Mouse (Mus musculus): ENCODE measurements around the gene Dpy30. TPM values are rescaled to one million over a fixed set of nuclear protein-coding genes. Genes with fewer than 3 reads are reported as not detected.

The Dpy30 gene
- polyA plus RNA-seq, 1 experiment from 2014 or later: 195 TPM

DNA sequence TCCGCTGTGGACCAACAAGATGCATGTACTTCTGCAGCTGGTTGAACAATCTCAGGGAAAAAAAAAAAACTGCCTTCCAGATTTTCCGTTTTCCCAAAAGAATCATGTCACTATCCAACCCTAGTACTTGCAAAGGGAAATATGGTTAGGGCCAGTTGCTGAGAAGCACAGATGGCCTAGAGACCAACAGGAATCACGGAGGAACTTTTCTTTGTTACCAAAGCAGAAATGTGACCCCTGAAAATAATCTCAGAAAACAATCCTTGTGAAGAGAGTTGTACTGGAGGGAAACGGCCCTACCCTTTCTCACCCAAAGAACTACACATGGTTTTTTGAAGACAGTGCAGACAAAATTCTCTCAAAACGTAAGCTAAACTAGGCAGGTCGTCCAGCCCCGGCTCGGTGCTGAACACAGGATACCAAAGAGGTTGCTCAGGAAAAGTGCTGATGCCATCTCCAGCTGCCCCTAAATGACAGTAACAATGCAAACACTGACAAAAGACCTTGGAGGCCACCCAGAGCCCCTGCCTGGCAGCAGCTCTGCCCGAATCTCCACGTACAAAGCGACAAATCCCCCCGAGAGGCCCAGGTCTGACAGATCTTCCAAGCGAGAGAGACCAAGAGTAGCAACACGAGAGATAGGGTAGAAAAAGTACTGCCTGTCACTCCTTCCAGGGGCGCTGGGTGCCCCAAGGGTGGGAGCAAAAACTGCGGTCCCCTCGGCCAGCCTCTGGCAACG, 29.9 kb downstream of the Dpy30 start:
- Histone ChIP-seq H3K9ac (peak overlapping the region; percentile 95), H3K4me2 (peak overlapping the region; percentile 83), H3K27ac (peak overlapping the region; percentile 99), H3K4me3 (peak overlapping the region; percentile 92), H3K36me3 (no peaks in the 10 kb centered on the region; the same call in 1 of the 2 replicates), H3K9me3 (replicated peaks) (no peaks in the 10 kb centered on the region), H3K4me1 (replicated peaks) (peaks cover 28% of the 10 kb centered on the region), H3K27me3 (no peaks in the 10 kb centered on the region)
- ATAC-seq (replicated peaks; ENCODE audit: insufficient number of reproducible peaks, insufficient read depth, low FRiP score, low read depth): no peak
- WGBS: 2% methylated on average over 18 of the region's 18 CpGs

GRCm38 (mm10) chr17:74291640-74292361, 31.9 kb downstream of the Dpy30 start:
- WGBS: 83% methylated on average over 4 of the region's 4 CpGs
- Histone ChIP-seq H3K27me3 (no peaks in the 10 kb centered on the region), H3K4me1 (replicated peaks) (peaks cover 33% of the 10 kb centered on the region), H3K27ac (no peak overlapping the region), H3K4me2 (no peak overlapping the region), H3K9me3 (replicated peaks) (no peaks in the 10 kb centered on the region), H3K4me3 (no peak overlapping the region), H3K9ac (no peak overlapping the region), H3K36me3 (no peaks in the 10 kb centered on the region)
- no peak for ATAC-seq (replicated peaks; ENCODE audit: insufficient number of reproducible peaks, insufficient read depth, low FRiP score, low read depth)

- H3K4me1 ChIP-seq (replicated peaks): peaks cover 33% of the 10 kb centered on the region
- H3K4me3 ChIP-seq: no peak overlapping the region
- H3K4me2 ChIP-seq: no peak overlapping the region
- no peak for ATAC-seq (replicated peaks; ENCODE audit: insufficient number of reproducible peaks, insufficient read depth, low FRiP score, low read depth)
- H3K36me3 ChIP-seq: no peaks in the 10 kb centered on the region
- 0 out of 2 replicates have a peak overlapping the region, but pooled peaks have one; percentile 3 for H3K27ac ChIP-seq
- no peaks in the 10 kb centered on the region for H3K27me3 ChIP-seq
- H3K9ac ChIP-seq: no peak overlapping the region
- no peaks in the 10 kb centered on the region for H3K9me3 ChIP-seq (replicated peaks)
These were observed 32.9 kb downstream of the Dpy30 start for GRCm38 (mm10) chr17:74290869-74291268.

DNA sequence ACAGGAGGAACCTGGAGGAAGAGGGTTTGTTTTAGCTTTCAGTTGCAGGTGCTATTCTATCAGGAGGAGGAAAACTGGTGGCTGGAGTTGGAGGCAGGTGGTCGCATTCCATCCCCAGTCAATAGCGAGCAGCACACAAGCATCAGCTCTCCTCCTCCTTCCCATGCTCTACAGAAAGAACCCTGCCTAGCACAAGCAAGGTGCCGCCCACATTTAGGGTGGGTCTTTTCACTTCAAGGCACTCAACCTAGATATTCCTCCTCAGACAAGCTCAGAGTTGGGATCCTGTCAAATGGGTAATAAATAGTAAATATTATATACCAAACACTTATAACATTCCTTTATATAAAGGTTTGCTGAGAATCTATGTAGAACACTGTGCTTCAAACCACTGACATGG, 33.5 kb downstream of the Dpy30 start:
- Histone ChIP-seq H3K4me2 (no peak overlapping the region), H3K4me1 (replicated peaks) (peaks cover 33% of the 10 kb centered on the region), H3K4me3 (no peak overlapping the region), H3K9me3 (replicated peaks) (no peaks in the 10 kb centered on the region), H3K36me3 (no peaks in the 10 kb centered on the region), H3K27me3 (no peaks in the 10 kb centered on the region), H3K27ac (no peak overlapping the region), H3K9ac (no peak overlapping the region)
- 78% methylated on average over 3 of the region's 3 CpGs for WGBS
- ATAC-seq (replicated peaks; ENCODE audit: insufficient number of reproducible peaks, insufficient read depth, low FRiP score, low read depth): no peak

DNA sequence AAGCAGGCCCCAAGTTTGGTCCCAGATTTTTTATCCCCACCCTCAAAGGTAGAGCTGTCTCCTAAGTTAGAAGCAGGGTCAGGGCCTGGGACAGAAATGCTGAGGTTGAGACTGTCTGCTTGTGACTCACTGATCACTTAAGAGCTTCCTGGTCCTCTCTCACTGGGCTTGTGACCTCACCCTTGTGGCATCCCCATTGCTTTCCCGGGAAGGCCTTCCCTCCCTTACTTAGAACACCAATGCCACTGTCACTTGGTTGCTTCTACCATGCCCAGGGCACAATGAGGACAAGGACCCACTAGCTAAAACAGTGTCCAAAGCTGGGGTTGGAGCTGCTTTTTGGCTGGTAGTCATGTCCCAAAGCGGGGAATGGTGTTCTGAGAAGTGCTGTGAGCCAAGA, 35.1 kb downstream of the Dpy30 start:
- Histone ChIP-seq H3K27ac (peak overlapping the region; percentile 57), H3K27me3 (no peaks in the 10 kb centered on the region), H3K4me2 (no peak overlapping the region), H3K4me1 (replicated peaks) (peaks cover 33% of the 10 kb centered on the region), H3K9ac (no peak overlapping the region), H3K9me3 (replicated peaks) (no peaks in the 10 kb centered on the region), H3K4me3 (no peak overlapping the region), H3K36me3 (no peaks in the 10 kb centered on the region)
- peak; percentile 47; the same call in 1 of the 2 replicates for ATAC-seq (replicated peaks; ENCODE audit: insufficient number of reproducible peaks, insufficient read depth, low FRiP score, low read depth)
- 63% methylated on average over 2 of the region's 2 CpGs for WGBS

GRCm38 (mm10) chr17:74286140-74286730, 37.5 kb downstream of the Dpy30 start:
- H3K9ac ChIP-seq: no peak overlapping the region
- H3K36me3 ChIP-seq: no peaks in the 10 kb centered on the region
- H3K9me3 ChIP-seq (replicated peaks): no peaks in the 10 kb centered on the region
- no peak overlapping the region for H3K27ac ChIP-seq
- WGBS: 81% methylated on average over 4 of the region's 4 CpGs
- no peak for ATAC-seq (replicated peaks; ENCODE audit: insufficient number of reproducible peaks, insufficient read depth, low FRiP score, low read depth)
- H3K4me1 ChIP-seq (replicated peaks): peaks cover 19% of the 10 kb centered on the region
- no peak overlapping the region for H3K4me3 ChIP-seq
- H3K27me3 ChIP-seq: no peaks in the 10 kb centered on the region
- no peak overlapping the region for H3K4me2 ChIP-seq

DNA sequence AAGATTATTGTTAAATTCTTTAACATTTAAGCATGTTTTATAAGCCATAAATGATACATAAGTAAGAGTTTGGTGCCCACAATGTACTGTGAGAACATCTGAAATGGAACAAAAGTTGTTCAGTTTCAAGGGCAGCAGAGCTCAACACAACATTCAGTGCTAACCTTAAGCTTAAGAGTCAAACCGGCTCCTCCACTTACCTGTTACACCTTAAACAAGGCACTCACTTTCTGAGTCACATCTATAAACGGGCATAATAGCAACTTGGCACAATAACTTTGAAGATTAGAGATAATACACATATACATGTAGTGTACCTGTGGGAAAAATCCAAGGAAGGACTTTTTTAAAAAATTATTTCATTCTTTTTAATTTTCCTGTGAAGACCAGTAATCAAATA, 38.0 kb downstream of the Dpy30 start:
- H3K27ac ChIP-seq: no peak overlapping the region
- ATAC-seq (replicated peaks; ENCODE audit: insufficient number of reproducible peaks, insufficient read depth, low FRiP score, low read depth): no peak
- WGBS: 76% methylated on average over 2 of the region's 2 CpGs

GRCm38 (mm10) chr17:74284397-74285115, 39.2 kb downstream of the Dpy30 start:
- H3K9ac ChIP-seq: no peak overlapping the region
- H3K27ac ChIP-seq: no peak overlapping the region
- no peaks in the 10 kb centered on the region for H3K36me3 ChIP-seq
- no peaks in the 10 kb centered on the region for H3K27me3 ChIP-seq
- H3K4me1 ChIP-seq (replicated peaks): peaks cover 16% of the 10 kb centered on the region
- no peak for ATAC-seq (replicated peaks; ENCODE audit: insufficient number of reproducible peaks, insufficient read depth, low FRiP score, low read depth)
- WGBS: 58% methylated on average over 2 of the region's 2 CpGs
- no peak overlapping the region for H3K4me3 ChIP-seq
- no peak overlapping the region for H3K4me2 ChIP-seq
- H3K9me3 ChIP-seq (replicated peaks): no peaks in the 10 kb centered on the region

More for the DNA sequence above, 38.0 kb downstream of the Dpy30 start:
- Histone ChIP-seq H3K9ac (no peak overlapping the region), H3K27me3 (no peaks in the 10 kb centered on the region), H3K4me3 (no peak overlapping the region), H3K4me1 (replicated peaks) (peaks cover 14% of the 10 kb centered on the region), H3K9me3 (replicated peaks) (no peaks in the 10 kb centered on the region), H3K36me3 (no peaks in the 10 kb centered on the region), H3K4me2 (no peak overlapping the region)

DNA sequence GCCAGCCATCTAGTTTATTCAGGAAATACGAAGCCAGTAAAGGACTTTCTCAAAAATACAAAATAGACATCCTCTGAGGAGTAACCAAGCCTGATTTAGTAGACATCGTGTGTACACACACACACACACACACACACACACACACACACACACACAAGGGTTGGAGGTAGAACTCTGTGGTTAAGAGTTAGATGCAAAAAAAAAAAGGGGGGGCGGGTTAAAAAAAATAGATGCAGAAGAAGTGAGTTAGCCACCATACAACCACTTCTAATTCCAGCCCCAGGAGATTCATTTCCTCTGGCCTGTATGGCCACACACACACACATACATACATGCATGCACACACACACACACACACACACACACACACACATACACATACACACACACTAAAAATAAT, 41.7 kb downstream of the Dpy30 start:
- Histone ChIP-seq H3K36me3 (no peaks in the 10 kb centered on the region), H3K27me3 (no peaks in the 10 kb centered on the region), H3K4me3 (no peak overlapping the region), H3K4me2 (no peak overlapping the region), H3K9ac (no peak overlapping the region), H3K4me1 (replicated peaks) (peaks cover 14% of the 10 kb centered on the region), H3K9me3 (replicated peaks) (no peaks in the 10 kb centered on the region), H3K27ac (no peak overlapping the region)
- whole genome bisulfite sequencing: 87% methylated on average over 3 of the region's 3 CpGs
- ATAC-seq (replicated peaks; ENCODE audit: insufficient number of reproducible peaks, insufficient read depth, low FRiP score, low read depth): no peak

- no peak overlapping the region for H3K4me2 ChIP-seq
- H3K27me3 ChIP-seq: no peaks in the 10 kb centered on the region
- H3K36me3 ChIP-seq: no peaks in the 10 kb centered on the region
- H3K9me3 ChIP-seq (replicated peaks): no peaks in the 10 kb centered on the region
- no peak for ATAC-seq (replicated peaks; ENCODE audit: insufficient number of reproducible peaks, insufficient read depth, low FRiP score, low read depth)
- H3K4me1 ChIP-seq (replicated peaks): peaks cover 14% of the 10 kb centered on the region
- 85% methylated on average over 8 of the region's 8 CpGs for WGBS
- no peak overlapping the region for H3K9ac ChIP-seq
- no peak overlapping the region for H3K27ac ChIP-seq
- no peak overlapping the region for H3K4me3 ChIP-seq
These were observed 44.5 kb downstream of the Dpy30 start for GRCm38 (mm10) chr17:74278966-74279869.
